Mouse (Mus musculus) myocyte (in vitro differentiated cells): ENCODE results near the gene Vwce.

Source experiments
- MAX ChIP-seq: IDR thresholded peaks from one replicate; pipeline ENCODE4 v1.6.1; 2011; ENCODE audit warnings: low read depth, mild to moderate bottlenecking, control low read depth
- POLR2A ChIP-seq: IDR thresholded peaks from one replicate; pipeline ENCODE4 v1.6.1; 2011; ENCODE audit warnings: low read depth, mild to moderate bottlenecking, control low read depth, moderate library complexity; ENCODE audit not compliant: insufficient read length

GRCm38 (mm10) chr19:10603660-10604523 lies 30.1 kb upstream of the Vwce start:
- no peak for TF ChIP-seq MAX
- no peak for TF ChIP-seq POLR2A
